Mouse (Mus musculus) midbrain, embryonic 16.5 days (tissue): ENCODE measurements around the gene Sdccag8. TPM values are rescaled to one million over a fixed set of nuclear protein-coding genes. Genes with fewer than 3 reads are reported as not detected.

Experiments used
- ATAC-seq: fragments of 200-750 bp; cut with Nextera tagmentation; 2 replicates; pipeline ENCODE4 v1.8.0; 2017; ENCODE audit warnings: moderate TSS enrichment
- H3K27ac ChIP-seq: fragments of 300-500 bp; sonication (generic); 2 replicates; pipeline ENCODE4 v1.5.1; 2014; ENCODE audit warnings: mild to moderate bottlenecking, low read length, mixed read lengths
- H3K27me3 ChIP-seq: fragments of 300-500 bp; sonication (generic); 2 replicates; pipeline ENCODE4 v1.6.1; 2014; ENCODE audit warnings: low read depth, low read length, mixed read lengths; ENCODE audit not compliant: control insufficient read depth, insufficient read depth
- H3K36me3 ChIP-seq: fragments of 300-500 bp; sonication (generic); 2 replicates; pipeline ENCODE4 v1.6.1; 2014; ENCODE audit warnings: mild to moderate bottlenecking, low read length, moderate library complexity, mixed read lengths; ENCODE audit not compliant: control insufficient read depth, insufficient read depth
- H3K4me1 ChIP-seq: fragments of 300-500 bp; sonication (generic); 2 replicates; pipeline ENCODE4 v1.6.1; 2014; ENCODE audit warnings: mild to moderate bottlenecking, low read length, mixed read lengths; ENCODE audit not compliant: control insufficient read depth, insufficient read depth
- H3K4me2 ChIP-seq: fragments of 300-500 bp; sonication (generic); 2 replicates; pipeline ENCODE4 v1.6.1; 2014; ENCODE audit warnings: mild to moderate bottlenecking, low read length, mixed read lengths
- H3K4me3 ChIP-seq: fragments of 300-500 bp; sonication (generic); 2 replicates; pipeline ENCODE4 v1.5.1; 2014; ENCODE audit warnings: low read depth, mild to moderate bottlenecking, low read length, moderate library complexity, mixed read lengths
- H3K9ac ChIP-seq: fragments of 300-500 bp; sonication (generic); 2 replicates; pipeline ENCODE4 v1.6.1; 2014; ENCODE audit warnings: low read depth, low read length, mixed read lengths
- H3K9me3 ChIP-seq: fragments of 300-500 bp; sonication (generic); replicated peaks from 2 replicates; pipeline ENCODE4 v1.6.1; 2014; ENCODE audit warnings: mild to moderate bottlenecking, low read length, mixed read lengths; ENCODE audit not compliant: control insufficient read depth, poor library complexity, severe bottlenecking
- WGBS: fragments of 180-500 bp; shearing (Covaris S2); extraction: QIAGEN DNeasy Blood & Tissue Kit; methylation state at CpG from one replicate; pipeline ENCODE4 v1.1.7; 2014; 5-methylcytosine and 5-hydroxymethylcytosine counted together
- polyA plus RNA-seq: library from polyadenylated mRNA; unstranded; fragments of >200 nt; fragmentation: Nextera tagmentation; extraction: Ambion mirVana; gene quantifications from 2 replicates; pipeline ENCODE4 v1.2.1, GENCODE M21; 2015

The Sdccag8 gene
- polyA plus RNA-seq, 1 experiment from 2014 or later: 27.4 TPM

- Histone ChIP-seq H3K27me3 (no peaks in the 10 kb centered on the region), H3K9me3 (no peaks in the 10 kb centered on the region), H3K4me1 (peaks cover 5% of the 10 kb centered on the region; the same call in 1 of the 2 replicates), H3K27ac (no peak overlapping the region), H3K36me3 (no peaks in the 10 kb centered on the region), H3K4me2 (no peak overlapping the region), H3K4me3 (no peak overlapping the region), H3K9ac (no peak overlapping the region)
- no peak for ATAC-seq
- WGBS: 38% methylated on average over 6 of the region's 6 CpGs
Observed at GRCm38 (mm10) chr1:176948861-176949260, 134.4 kb downstream of the Sdccag8 start.

DNA sequence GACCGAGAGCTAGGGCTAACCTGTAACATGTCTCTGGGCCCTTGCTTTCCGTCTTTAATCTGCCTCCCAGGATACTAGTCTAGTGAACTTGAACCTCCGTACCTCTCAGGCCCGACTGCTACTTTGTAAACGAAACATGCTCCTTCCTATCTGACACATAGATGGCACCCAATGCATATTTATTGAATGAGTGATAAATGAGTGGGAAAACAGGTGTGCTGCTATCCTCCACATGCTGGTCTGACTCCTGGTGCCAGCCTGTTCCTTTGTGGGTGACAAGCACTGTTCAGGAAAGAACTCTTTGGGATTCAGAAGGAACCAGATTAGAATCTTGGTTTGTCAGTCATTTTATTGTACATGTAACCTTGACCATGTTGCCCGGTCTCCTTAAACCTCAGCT is 134.9 kb downstream of the Sdccag8 start:
- WGBS: 84% methylated on average over 6 of the region's 6 CpGs

GRCm38 (mm10) chr1:176950061-176950460 is 135.6 kb downstream of the Sdccag8 start:
- no peak overlapping the region for H3K27ac ChIP-seq
- peaks cover 5% of the 10 kb centered on the region; the same call in 1 of the 2 replicates for H3K4me1 ChIP-seq
- H3K9me3 ChIP-seq: no peaks in the 10 kb centered on the region
- 94% methylated on average over 6 of the region's 6 CpGs for WGBS
- H3K9ac ChIP-seq: no peak overlapping the region
- H3K4me3 ChIP-seq: no peak overlapping the region
- no peaks in the 10 kb centered on the region for H3K36me3 ChIP-seq
- no peak for ATAC-seq
- no peak overlapping the region for H3K4me2 ChIP-seq
- no peaks in the 10 kb centered on the region for H3K27me3 ChIP-seq

More for the DNA sequence above, 134.9 kb downstream of the Sdccag8 start:
- Histone ChIP-seq H3K9ac (no peak overlapping the region), H3K4me2 (no peak overlapping the region), H3K36me3 (no peaks in the 10 kb centered on the region), H3K27ac (no peak overlapping the region), H3K4me3 (no peak overlapping the region), H3K9me3 (no peaks in the 10 kb centered on the region), H3K27me3 (no peaks in the 10 kb centered on the region), H3K4me1 (peaks cover 5% of the 10 kb centered on the region; the same call in 1 of the 2 replicates)
- no peak for ATAC-seq

- Histone ChIP-seq H3K4me3 (no peak overlapping the region), H3K27ac (no peak overlapping the region), H3K4me1 (peaks cover under 1% of the 10 kb centered on the region; the same call in 1 of the 2 replicates), H3K36me3 (peaks cover 3% of the 10 kb centered on the region; the same call in 1 of the 2 replicates), H3K9me3 (no peaks in the 10 kb centered on the region), H3K27me3 (no peaks in the 10 kb centered on the region), H3K9ac (no peak overlapping the region), H3K4me2 (no peak overlapping the region)
- WGBS: 37% methylated on average over 7 of the region's 7 CpGs
- ATAC-seq: no peak
Observed at GRCm38 (mm10) chr1:176951836-176952235, 137.4 kb downstream of the Sdccag8 start.

- 91% methylated on average over 2 of the region's 2 CpGs for WGBS
- no peak overlapping the region for H3K4me2 ChIP-seq
- no peaks in the 10 kb centered on the region for H3K9me3 ChIP-seq
- no peaks in the 10 kb centered on the region for H3K4me1 ChIP-seq
- H3K27ac ChIP-seq: no peak overlapping the region
- ATAC-seq: no peak
- peaks cover 3% of the 10 kb centered on the region; the same call in 1 of the 2 replicates for H3K36me3 ChIP-seq
- H3K9ac ChIP-seq: no peak overlapping the region
- no peak overlapping the region for H3K4me3 ChIP-seq
- no peaks in the 10 kb centered on the region for H3K27me3 ChIP-seq
Observed at GRCm38 (mm10) chr1:176958311-176958710, 143.9 kb downstream of the Sdccag8 start.

DNA sequence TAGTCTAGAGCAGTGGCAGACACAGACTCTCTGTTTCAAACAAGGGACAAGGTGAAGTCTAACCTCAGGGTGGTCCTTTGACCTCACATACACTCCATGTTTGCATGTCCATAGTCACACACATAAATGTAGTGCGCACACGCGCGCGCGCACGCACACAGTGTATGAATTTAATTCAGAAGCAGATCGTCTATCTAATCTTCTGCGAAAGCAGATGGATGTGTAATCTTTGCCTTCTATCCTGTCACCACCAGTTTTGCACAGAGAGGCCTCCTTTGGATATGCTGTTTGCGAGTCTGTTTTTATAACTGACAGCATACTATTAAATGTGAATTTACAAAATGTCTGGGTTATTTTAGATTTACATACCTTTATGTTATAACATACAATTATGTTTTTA is 147.3 kb downstream of the Sdccag8 start:
- 96% methylated on average over 10 of the region's 10 CpGs for whole genome bisulfite sequencing
- ATAC-seq: no peak
- no peak overlapping the region for H3K4me3 ChIP-seq
- H3K9me3 ChIP-seq: no peaks in the 10 kb centered on the region
- no peak overlapping the region for H3K9ac ChIP-seq
- H3K27me3 ChIP-seq: no peaks in the 10 kb centered on the region
- H3K36me3 ChIP-seq: no peaks in the 10 kb centered on the region
- H3K27ac ChIP-seq: no peak overlapping the region
- no peak overlapping the region for H3K4me2 ChIP-seq
- no peaks in the 10 kb centered on the region for H3K4me1 ChIP-seq

GRCm38 (mm10) chr1:176962894-176963293 is 148.4 kb downstream of the Sdccag8 start:
- WGBS: 52% methylated on average over 5 of the region's 5 CpGs
- Histone ChIP-seq H3K9ac (no peak overlapping the region), H3K4me3 (no peak overlapping the region), H3K4me1 (no peaks in the 10 kb centered on the region), H3K36me3 (no peaks in the 10 kb centered on the region), H3K27me3 (no peaks in the 10 kb centered on the region), H3K9me3 (no peaks in the 10 kb centered on the region), H3K27ac (no peak overlapping the region), H3K4me2 (no peak overlapping the region)
- no peak for ATAC-seq

GRCm38 (mm10) chr1:176967299-176967698 is 152.8 kb downstream of the Sdccag8 start:
- Histone ChIP-seq H3K4me3 (no peak overlapping the region), H3K36me3 (no peaks in the 10 kb centered on the region), H3K9me3 (no peaks in the 10 kb centered on the region), H3K4me1 (0 out of 2 replicates have a peak, but pooled peaks cover 6% of the 10 kb centered on the region), H3K9ac (no peak overlapping the region), H3K27me3 (no peaks in the 10 kb centered on the region), H3K27ac (no peak overlapping the region), H3K4me2 (no peak overlapping the region)
- 87% methylated on average over 3 of the region's 3 CpGs for WGBS
- ATAC-seq: no peak

GRCm38 (mm10) chr1:176970635-176971478 is 156.4 kb downstream of the Sdccag8 start:
- 59% methylated on average over 16 of the region's 16 CpGs for WGBS
- Histone ChIP-seq H3K9ac (no peak overlapping the region), H3K27me3 (no peaks in the 10 kb centered on the region), H3K9me3 (no peaks in the 10 kb centered on the region), H3K4me2 (no peak overlapping the region), H3K27ac (peak overlapping the region; percentile 64; the same call in 1 of the 2 replicates), H3K4me1 (0 out of 2 replicates have a peak, but pooled peaks cover 6% of the 10 kb centered on the region), H3K4me3 (no peak overlapping the region), H3K36me3 (no peaks in the 10 kb centered on the region)
- ATAC-seq: no peak
